Mouse (Mus musculus) brain, embryonic 14.5 days (tissue): Measurements from ENCODE around the gene Cldn1.

Experiments
- CTCF ChIP-seq: fragments of 200-500 bp; IDR thresholded peaks from 2 replicates; pipeline ENCODE4 v1.5.1; 2012; ENCODE audit warnings: inconsistent platforms, mild to moderate bottlenecking, moderate library complexity, borderline replicate concordance; ENCODE audit not compliant: insufficient read depth, insufficient read length; ENCODE audit errors: extremely low read depth
- POLR2A ChIP-seq: fragments of 200-500 bp; IDR thresholded peaks from 2 replicates; pipeline ENCODE4 v1.6.1; 2012; ENCODE audit warnings: mild to moderate bottlenecking, inconsistent platforms, borderline replicate concordance; ENCODE audit not compliant: poor library complexity, insufficient read depth, insufficient read length, severe bottlenecking; ENCODE audit errors: extremely low read depth

GRCm38 (mm10) chr16:26357863-26358780 is 13.5 kb downstream of the Cldn1 start:
- no peak for TF ChIP-seq CTCF
- no peak for TF ChIP-seq POLR2A
